Mouse (Mus musculus): ENCODE data around the gene Fat2. TPM values are rescaled to one million over a fixed set of nuclear protein-coding genes. Genes with fewer than 3 reads are reported as not detected.

The Fat2 gene
- polyA plus RNA-seq, 1 experiment from 2014 or later: 0.01 TPM

- Histone ChIP-seq H3K9ac (no peak overlapping the region), H3K27ac (replicated peaks) (no peak overlapping the region), H3K4me2 (no peak overlapping the region), H3K36me3 (0 out of 2 replicates have a peak, but pooled peaks cover 3% of the 10 kb centered on the region), H3K4me1 (no peaks in the 10 kb centered on the region), H3K9me3 (no peaks in the 10 kb centered on the region), H3K27me3 (replicated peaks) (no peaks in the 10 kb centered on the region), H3K4me3 (no peak overlapping the region)
- 53% methylated on average over 3 of the region's 3 CpGs for WGBS
- ATAC-seq (ENCODE audit: extremely low read depth, insufficient number of reproducible peaks, low FRiP score, low TSS enrichment): no peak
Measured at GRCm38 (mm10) chr11:55239496-55239895, 96.9 kb downstream of the Fat2 start.

GRCm38 (mm10) chr11:55236815-55237214, 99.5 kb downstream of the Fat2 start:
- Histone ChIP-seq H3K27me3 (replicated peaks) (no peaks in the 10 kb centered on the region), H3K36me3 (peaks cover 21% of the 10 kb centered on the region), H3K4me1 (no peaks in the 10 kb centered on the region), H3K4me2 (no peak overlapping the region), H3K27ac (replicated peaks) (no peak overlapping the region), H3K9ac (no peak overlapping the region), H3K4me3 (no peak overlapping the region), H3K9me3 (no peaks in the 10 kb centered on the region)
- ATAC-seq (ENCODE audit: extremely low read depth, insufficient number of reproducible peaks, low FRiP score, low TSS enrichment): no peak
- 71% methylated on average over 1 of the region's 1 CpGs for WGBS

GRCm38 (mm10) chr11:55234791-55235190, 101.6 kb downstream of the Fat2 start:
- no peak overlapping the region for H3K27ac ChIP-seq (replicated peaks)
- H3K9ac ChIP-seq: no peak overlapping the region
- no peak for ATAC-seq (ENCODE audit: extremely low read depth, insufficient number of reproducible peaks, low FRiP score, low TSS enrichment)
- H3K9me3 ChIP-seq: no peaks in the 10 kb centered on the region
- H3K4me1 ChIP-seq: no peaks in the 10 kb centered on the region
- no peaks in the 10 kb centered on the region for H3K27me3 ChIP-seq (replicated peaks)
- peaks cover 29% of the 10 kb centered on the region for H3K36me3 ChIP-seq
- no peak overlapping the region for H3K4me3 ChIP-seq
- no peak overlapping the region for H3K4me2 ChIP-seq
- WGBS: 63% methylated on average over 4 of the region's 4 CpGs

GRCm38 (mm10) chr11:55234288-55234687, 102.1 kb downstream of the Fat2 start:
- no peaks in the 10 kb centered on the region for H3K27me3 ChIP-seq (replicated peaks)
- H3K27ac ChIP-seq (replicated peaks): no peak overlapping the region
- no peak overlapping the region for H3K9ac ChIP-seq
- no peak overlapping the region for H3K4me2 ChIP-seq
- H3K36me3 ChIP-seq: peaks cover 29% of the 10 kb centered on the region
- 85% methylated on average over 7 of the region's 7 CpGs for WGBS
- H3K4me3 ChIP-seq: no peak overlapping the region
- H3K9me3 ChIP-seq: no peaks in the 10 kb centered on the region
- no peaks in the 10 kb centered on the region for H3K4me1 ChIP-seq
- ATAC-seq (ENCODE audit: extremely low read depth, insufficient number of reproducible peaks, low FRiP score, low TSS enrichment): no peak

- no peak for ATAC-seq (ENCODE audit: extremely low read depth, insufficient number of reproducible peaks, low FRiP score, low TSS enrichment)
- H3K9me3 ChIP-seq: no peaks in the 10 kb centered on the region
- peaks cover 43% of the 10 kb centered on the region for H3K36me3 ChIP-seq
- no peak overlapping the region for H3K27ac ChIP-seq (replicated peaks)
- H3K4me1 ChIP-seq: no peaks in the 10 kb centered on the region
- WGBS: 81% methylated on average over 6 of the region's 6 CpGs
- no peak overlapping the region for H3K4me2 ChIP-seq
- no peak overlapping the region for H3K4me3 ChIP-seq
- no peak overlapping the region for H3K9ac ChIP-seq
- no peaks in the 10 kb centered on the region for H3K27me3 ChIP-seq (replicated peaks)
Measured at GRCm38 (mm10) chr11:55231034-55231433, 105.3 kb downstream of the Fat2 start.

- Histone ChIP-seq H3K9ac (no peak overlapping the region), H3K27ac (replicated peaks) (no peak overlapping the region), H3K4me2 (no peak overlapping the region), H3K9me3 (no peaks in the 10 kb centered on the region), H3K4me1 (peaks cover 12% of the 10 kb centered on the region; the same call in 1 of the 2 replicates), H3K4me3 (no peak overlapping the region), H3K36me3 (peaks cover 54% of the 10 kb centered on the region), H3K27me3 (replicated peaks) (no peaks in the 10 kb centered on the region)
- ATAC-seq (ENCODE audit: extremely low read depth, insufficient number of reproducible peaks, low FRiP score, low TSS enrichment): no peak
- WGBS: 76% methylated on average over 7 of the region's 7 CpGs
Measured at GRCm38 (mm10) chr11:55221306-55221705, 115.1 kb downstream of the Fat2 start.

GRCm38 (mm10) chr11:55218473-55218872, 117.9 kb downstream of the Fat2 start:
- no peaks in the 10 kb centered on the region for H3K27me3 ChIP-seq (replicated peaks)

GRCm38 (mm10) chr11:55217880-55218279, 118.5 kb downstream of the Fat2 start:
- no peak for ATAC-seq (ENCODE audit: extremely low read depth, insufficient number of reproducible peaks, low FRiP score, low TSS enrichment)

More at GRCm38 (mm10) chr11:55218473-55218872, 117.9 kb downstream of the Fat2 start:
- no peak for ATAC-seq (ENCODE audit: extremely low read depth, insufficient number of reproducible peaks, low FRiP score, low TSS enrichment)
- H3K9me3 ChIP-seq: no peaks in the 10 kb centered on the region
- peaks cover 12% of the 10 kb centered on the region; the same call in 1 of the 2 replicates for H3K4me1 ChIP-seq
- 78% methylated on average over 3 of the region's 3 CpGs for WGBS
- no peak overlapping the region for H3K9ac ChIP-seq
- H3K4me3 ChIP-seq: no peak overlapping the region
- no peak overlapping the region for H3K4me2 ChIP-seq
- H3K36me3 ChIP-seq: peaks cover 29% of the 10 kb centered on the region
- no peak overlapping the region for H3K27ac ChIP-seq (replicated peaks)

GRCm38 (mm10) chr11:55217418-55217817, 118.9 kb downstream of the Fat2 start:
- Histone ChIP-seq H3K36me3 (peaks cover 25% of the 10 kb centered on the region), H3K4me3 (no peak overlapping the region), H3K27me3 (replicated peaks) (no peaks in the 10 kb centered on the region), H3K9me3 (no peaks in the 10 kb centered on the region), H3K27ac (replicated peaks) (no peak overlapping the region), H3K4me1 (peaks cover 12% of the 10 kb centered on the region; the same call in 1 of the 2 replicates), H3K9ac (no peak overlapping the region), H3K4me2 (no peak overlapping the region)
- no peak for ATAC-seq (ENCODE audit: extremely low read depth, insufficient number of reproducible peaks, low FRiP score, low TSS enrichment)
- 62% methylated on average over 4 of the region's 4 CpGs for WGBS

More at GRCm38 (mm10) chr11:55217880-55218279, 118.5 kb downstream of the Fat2 start:
- H3K27ac ChIP-seq (replicated peaks): no peak overlapping the region
- no peak overlapping the region for H3K4me3 ChIP-seq
- H3K27me3 ChIP-seq (replicated peaks): no peaks in the 10 kb centered on the region
- H3K4me1 ChIP-seq: peaks cover 12% of the 10 kb centered on the region; the same call in 1 of the 2 replicates
- H3K9me3 ChIP-seq: no peaks in the 10 kb centered on the region
- WGBS: 77% methylated on average over 7 of the region's 7 CpGs
- H3K9ac ChIP-seq: no peak overlapping the region
- no peak overlapping the region for H3K4me2 ChIP-seq
- H3K36me3 ChIP-seq: peaks cover 25% of the 10 kb centered on the region

- H3K4me1 ChIP-seq: peaks cover 12% of the 10 kb centered on the region; the same call in 1 of the 2 replicates
- ATAC-seq (ENCODE audit: extremely low read depth, insufficient number of reproducible peaks, low FRiP score, low TSS enrichment): no peak
- peaks cover 20% of the 10 kb centered on the region for H3K36me3 ChIP-seq
- H3K27ac ChIP-seq (replicated peaks): no peak overlapping the region
- no peak overlapping the region for H3K9ac ChIP-seq
- H3K27me3 ChIP-seq (replicated peaks): no peaks in the 10 kb centered on the region
- no peak overlapping the region for H3K4me3 ChIP-seq
- no peaks in the 10 kb centered on the region for H3K9me3 ChIP-seq
- no peak overlapping the region for H3K4me2 ChIP-seq
- WGBS: 66% methylated on average over 13 of the region's 13 CpGs
Measured at GRCm38 (mm10) chr11:55216830-55217229, 119.5 kb downstream of the Fat2 start.

- 55% methylated on average over 4 of the region's 4 CpGs for WGBS
- H3K4me1 ChIP-seq: peaks cover 12% of the 10 kb centered on the region; the same call in 1 of the 2 replicates
Measured at GRCm38 (mm10) chr11:55216061-55216460, 120.3 kb downstream of the Fat2 start.

GRCm38 (mm10) chr11:55214978-55215377, 121.4 kb downstream of the Fat2 start:
- WGBS: 49% methylated on average over 3 of the region's 3 CpGs
- Histone ChIP-seq H3K9ac (no peak overlapping the region), H3K27ac (replicated peaks) (no peak overlapping the region), H3K27me3 (replicated peaks) (no peaks in the 10 kb centered on the region), H3K4me3 (no peak overlapping the region), H3K9me3 (no peaks in the 10 kb centered on the region), H3K4me1 (peaks cover 13% of the 10 kb centered on the region; the same call in 1 of the 2 replicates), H3K4me2 (no peak overlapping the region), H3K36me3 (peaks cover 13% of the 10 kb centered on the region)
- no peak for ATAC-seq (ENCODE audit: extremely low read depth, insufficient number of reproducible peaks, low FRiP score, low TSS enrichment)

More at GRCm38 (mm10) chr11:55216061-55216460, 120.3 kb downstream of the Fat2 start:
- Histone ChIP-seq H3K4me2 (no peak overlapping the region), H3K9me3 (no peaks in the 10 kb centered on the region), H3K27me3 (replicated peaks) (no peaks in the 10 kb centered on the region), H3K27ac (replicated peaks) (no peak overlapping the region), H3K4me3 (no peak overlapping the region), H3K36me3 (peaks cover 16% of the 10 kb centered on the region), H3K9ac (no peak overlapping the region)
- no peak for ATAC-seq (ENCODE audit: extremely low read depth, insufficient number of reproducible peaks, low FRiP score, low TSS enrichment)

Measured in heart, embryonic 13.5 days (tissue).